Mouse (Mus musculus) bone marrow macrophage, adult 2 months (primary cell): ENCODE data around the gene Znhit3.

ENCODE experiments used
- CTCF ChIP-seq: IDR thresholded peaks from 2 replicates; pipeline ENCODE4 v1.5.1; 2012; ENCODE audit warnings: low read depth, mild to moderate bottlenecking, low read length, moderate library complexity
- POLR2A ChIP-seq: IDR thresholded peaks from 2 replicates; pipeline ENCODE4 v1.6.1; 2012; ENCODE audit warnings: mild to moderate bottlenecking, low read depth, low read length, borderline replicate concordance

DNA sequence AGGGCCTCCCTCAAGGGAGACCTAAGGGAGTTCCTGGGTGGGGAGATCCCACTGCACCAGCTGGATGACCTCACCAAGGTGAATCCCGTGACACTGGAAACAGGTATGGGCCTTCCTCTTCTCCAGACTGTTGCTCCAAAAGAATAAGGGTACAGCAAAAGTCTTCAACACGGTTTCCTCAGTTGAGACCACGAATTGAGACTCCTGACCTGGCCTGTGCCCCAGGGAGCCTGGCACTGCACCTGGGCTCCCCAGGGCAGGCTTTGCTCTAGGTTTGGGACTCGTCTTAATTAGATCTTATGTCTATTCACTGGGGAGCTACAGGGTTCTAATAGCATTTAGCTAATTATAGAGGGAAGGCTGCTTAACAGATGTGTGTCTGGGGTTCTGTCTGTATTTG is 30.9 kb downstream of the Znhit3 start:
- no peak for TF ChIP-seq CTCF
- no peak for TF ChIP-seq POLR2A
